Mouse (Mus musculus) midbrain, embryonic 13.5 days (tissue): ENCODE measurements around the gene Wdr70. TPM values are rescaled to one million over a fixed set of nuclear protein-coding genes. Genes with fewer than 3 reads are reported as not detected.
"Not testable (repeated sequence)": the region's sequence is repeated elsewhere in the genome, so short reads cannot be mapped to it uniquely, and the experiment has no call there.

Source experiments
- ATAC-seq: fragments of 200-750 bp; cut with Nextera tagmentation; 2 replicates; pipeline ENCODE4 v1.8.0; 2017; ENCODE audit warnings: mild to moderate bottlenecking, moderate TSS enrichment, moderate library complexity
- H3K27ac ChIP-seq: fragments of 300-500 bp; sonication (generic); 2 replicates; pipeline ENCODE4 v1.5.1; 2015; ENCODE audit warnings: inconsistent platforms, mild to moderate bottlenecking, moderate library complexity
- H3K27me3 ChIP-seq: fragments of 300-500 bp; sonication (generic); 2 replicates; pipeline ENCODE4 v1.6.1; 2015; ENCODE audit warnings: mild to moderate bottlenecking, inconsistent platforms
- H3K36me3 ChIP-seq: fragments of 300-500 bp; sonication (generic); 2 replicates; pipeline ENCODE4 v1.6.1; 2015; ENCODE audit warnings: mild to moderate bottlenecking, inconsistent platforms
- H3K4me1 ChIP-seq: fragments of 300-500 bp; sonication (generic); replicated peaks from 2 replicates; pipeline ENCODE4 v1.6.1; 2015; ENCODE audit warnings: inconsistent platforms
- H3K4me2 ChIP-seq: fragments of 300-500 bp; sonication (generic); replicated peaks from 2 replicates; pipeline ENCODE4 v1.6.1; 2015; ENCODE audit warnings: moderate library complexity, mild to moderate bottlenecking, inconsistent platforms
- H3K4me3 ChIP-seq: fragments of 300-500 bp; sonication (generic); replicated peaks from 2 replicates; pipeline ENCODE4 v1.5.1; 2015; ENCODE audit warnings: mild to moderate bottlenecking, inconsistent platforms
- H3K9ac ChIP-seq: fragments of 300-500 bp; sonication (generic); replicated peaks from 2 replicates; pipeline ENCODE4 v1.6.1; 2015; ENCODE audit warnings: mild to moderate bottlenecking, inconsistent platforms
- H3K9me3 ChIP-seq: fragments of 300-500 bp; sonication (generic); 2 replicates; pipeline ENCODE4 v1.6.1; 2016; ENCODE audit warnings: mild to moderate bottlenecking, inconsistent platforms
- WGBS: fragments of 180-500 bp; shearing (Covaris S2); methylation state at CpG from one replicate; pipeline ENCODE4 v1.1.7; 2015; 5-methylcytosine and 5-hydroxymethylcytosine counted together
- polyA plus RNA-seq: library from polyadenylated mRNA; unstranded; fragments of >200 nt; fragmentation: Nextera tagmentation; extraction: Ambion mirVana; gene quantifications from 2 replicates; pipeline ENCODE4 v1.2.1, GENCODE M21; 2015

The Wdr70 gene
- 72.6 and 75.5 TPM in 2 replicates for polyA plus RNA-seq

DNA sequence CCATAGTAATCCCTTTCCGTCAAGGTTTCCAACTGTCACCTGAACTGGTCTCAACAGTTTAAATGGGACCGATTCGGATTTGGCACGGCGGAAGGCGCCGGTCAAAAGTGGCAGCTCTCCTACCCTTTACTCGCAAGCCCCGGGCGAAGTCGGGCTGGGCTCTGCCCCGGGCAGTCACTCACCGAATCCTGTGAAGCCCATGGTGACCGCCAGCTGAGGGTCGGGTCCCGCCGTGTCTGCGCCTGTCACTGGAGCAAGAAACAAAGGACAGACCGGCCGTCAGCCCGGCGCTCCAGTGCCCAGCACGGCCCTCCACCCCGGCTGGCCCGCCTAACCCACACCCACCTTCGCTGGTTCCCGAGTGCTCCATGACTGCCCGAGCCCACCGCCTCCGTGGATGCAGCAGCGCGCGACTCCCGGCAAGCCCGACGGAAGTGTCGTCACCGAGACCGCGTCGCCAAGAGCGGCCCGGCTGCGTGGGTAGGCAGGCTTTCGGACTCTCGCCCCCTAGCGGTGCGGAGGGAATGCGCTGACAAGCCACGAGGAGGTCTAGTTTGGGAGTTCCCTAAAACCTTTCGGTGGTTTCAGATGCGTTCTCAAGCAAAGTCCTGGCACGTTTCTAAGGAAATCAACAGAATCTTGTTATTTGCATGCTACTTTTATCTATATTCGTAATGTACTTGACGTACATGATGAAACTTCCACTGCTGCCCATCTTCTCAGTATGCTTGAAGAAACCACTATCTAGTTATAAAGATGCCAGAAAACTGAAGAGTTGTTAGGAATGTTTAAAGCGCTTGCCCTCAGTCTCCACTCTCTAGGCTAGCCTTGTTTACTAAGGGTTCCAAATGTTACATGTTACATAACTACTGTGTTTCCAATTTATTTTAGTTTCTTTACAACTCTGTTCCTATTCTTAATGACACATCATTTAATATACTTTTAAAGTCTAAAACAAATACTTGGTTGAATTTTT lies at the start of gene Wdr70:
TSS of gene Wdr70 (minus strand) at position 436 of the 976 bp plus-strand sequence.
- H3K4me3 ChIP-seq, result peak within 1 kb of the TSS; percentile 77
- H3K9ac ChIP-seq, result peak within 1 kb of the TSS; percentile 86
- 3% methylated on average over 56 of the region's 56 CpGs for WGBS
- peak; percentile 97 for ATAC-seq
- H3K27me3 ChIP-seq, result no peaks in the 10 kb centered on the region
- H3K9me3 ChIP-seq, result no peaks in the 10 kb centered on the region
- H3K36me3 ChIP-seq, result peaks cover 19% of the 10 kb centered on the region
- peak within 1 kb of the TSS; percentile 9 for H3K27ac ChIP-seq
- H3K4me1 ChIP-seq, result peaks cover 5% of the 10 kb centered on the region
- H3K4me2 ChIP-seq, result peak within 1 kb of the TSS; percentile 57

DNA sequence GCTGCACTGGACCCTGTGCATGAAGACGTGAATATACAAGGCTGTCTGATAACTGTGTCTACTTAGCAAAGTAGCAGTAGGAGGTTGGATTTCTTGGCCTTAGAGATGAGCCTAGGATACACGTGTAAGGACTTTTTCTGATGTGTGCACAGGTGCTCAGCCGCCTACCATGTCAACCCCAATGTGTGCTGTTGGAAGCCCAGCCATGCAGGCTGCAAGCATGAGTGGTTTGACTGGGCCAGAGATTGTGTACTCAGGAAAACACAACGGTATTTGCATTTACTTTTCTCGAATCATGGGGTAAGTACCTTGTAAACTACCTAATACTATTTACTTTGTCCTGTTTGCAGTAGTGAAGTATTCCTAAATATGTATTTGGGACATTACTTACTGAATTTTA lies 36.6 kb upstream of the Wdr70 start:
- Histone ChIP-seq H3K9ac (no peak overlapping the region), H3K4me1 (no peaks in the 10 kb centered on the region), H3K27me3 (no peaks in the 10 kb centered on the region), H3K4me3 (no peak overlapping the region), H3K27ac (no peak overlapping the region), H3K9me3 (no peaks in the 10 kb centered on the region), H3K4me2 (no peak overlapping the region), H3K36me3 (peaks cover 84% of the 10 kb centered on the region)
- WGBS, result 90% methylated on average over 5 of the region's 5 CpGs
- no peak for ATAC-seq

DNA sequence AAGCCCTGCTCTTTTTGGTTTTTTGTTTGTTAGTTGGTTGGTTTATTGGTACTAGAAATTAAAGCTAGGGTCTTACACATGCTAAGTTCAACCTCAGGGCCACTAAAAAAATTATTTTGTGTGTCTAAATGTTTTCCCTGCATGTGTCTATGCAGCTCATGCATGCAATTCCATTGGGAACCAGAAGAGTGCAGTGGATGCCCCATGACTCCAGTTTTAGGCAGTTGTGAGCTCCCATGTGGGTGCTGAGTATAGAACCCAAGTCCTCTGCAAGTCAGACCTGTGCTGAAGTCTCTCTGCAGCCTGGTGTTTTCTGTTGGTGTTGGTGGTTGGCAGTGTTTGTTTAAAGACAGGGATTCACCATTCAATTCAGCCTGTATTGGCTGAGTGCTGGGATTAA lies 32.8 kb upstream of the Wdr70 start:
- H3K4me1 ChIP-seq, result no peaks in the 10 kb centered on the region
- H3K27me3 ChIP-seq, result no peaks in the 10 kb centered on the region
- H3K36me3 ChIP-seq, result peaks cover 85% of the 10 kb centered on the region
- H3K9me3 ChIP-seq, result no peaks in the 10 kb centered on the region
- no peak overlapping the region for H3K27ac ChIP-seq
- H3K9ac ChIP-seq, result no peak overlapping the region
- H3K4me2 ChIP-seq, result no peak overlapping the region
- no peak for ATAC-seq
- H3K4me3 ChIP-seq, result no peak overlapping the region

DNA sequence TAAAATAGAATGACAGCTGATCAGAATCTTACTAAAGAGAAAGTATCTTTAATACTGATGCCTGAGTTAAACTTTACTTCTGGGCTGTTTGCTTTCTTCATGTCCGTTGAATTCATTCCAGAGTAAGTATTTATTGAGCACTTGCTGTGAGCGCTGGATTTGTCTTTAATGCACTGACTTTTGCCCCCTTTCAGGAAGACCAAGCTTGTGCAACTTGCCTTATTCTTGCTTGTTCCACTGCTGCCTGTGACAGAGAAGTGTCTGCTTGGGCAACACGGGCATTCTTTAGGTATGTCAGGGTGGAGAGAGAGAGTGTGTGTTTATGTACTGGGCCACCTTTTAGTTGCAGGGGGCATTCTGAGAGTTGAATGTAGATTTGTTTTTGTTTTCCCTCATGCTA lies 32.3 kb upstream of the Wdr70 start:
- no peak overlapping the region for H3K4me3 ChIP-seq
- no peak overlapping the region for H3K27ac ChIP-seq
- H3K9ac ChIP-seq, result no peak overlapping the region
- no peaks in the 10 kb centered on the region for H3K4me1 ChIP-seq
- no peaks in the 10 kb centered on the region for H3K9me3 ChIP-seq
- no peak overlapping the region for H3K4me2 ChIP-seq
- ATAC-seq, result no peak
- peaks cover 86% of the 10 kb centered on the region for H3K36me3 ChIP-seq
- 97% methylated on average over 3 of the region's 3 CpGs for WGBS
- H3K27me3 ChIP-seq, result no peaks in the 10 kb centered on the region

DNA sequence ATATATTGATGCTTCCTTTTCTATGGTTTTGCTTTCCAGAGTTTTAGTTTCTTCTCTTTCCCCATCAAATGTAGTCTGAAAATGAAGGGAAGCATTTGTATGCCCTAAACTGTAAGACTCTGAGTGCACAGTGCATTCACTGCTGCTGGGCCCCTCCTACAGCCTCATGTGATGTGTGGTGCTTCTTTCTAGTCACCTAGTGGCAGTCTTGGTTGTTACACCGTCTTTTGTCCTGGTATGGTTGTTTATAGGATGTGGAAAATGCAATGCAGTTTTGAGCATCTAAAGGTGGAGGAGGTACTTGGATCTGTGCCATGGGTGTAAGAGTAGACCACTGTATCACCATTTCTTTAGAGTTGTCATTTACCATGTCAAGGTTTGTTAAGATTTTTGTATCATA lies 30.3 kb upstream of the Wdr70 start:
- Histone ChIP-seq H3K27me3 (no peaks in the 10 kb centered on the region), H3K4me3 (no peak overlapping the region), H3K9ac (no peak overlapping the region), H3K4me1 (no peaks in the 10 kb centered on the region), H3K36me3 (peaks cover 75% of the 10 kb centered on the region), H3K9me3 (no peaks in the 10 kb centered on the region), H3K27ac (no peak overlapping the region), H3K4me2 (no peak overlapping the region)
- WGBS, result 79% methylated on average over 1 of the region's 1 CpGs
- ATAC-seq, result no peak

DNA sequence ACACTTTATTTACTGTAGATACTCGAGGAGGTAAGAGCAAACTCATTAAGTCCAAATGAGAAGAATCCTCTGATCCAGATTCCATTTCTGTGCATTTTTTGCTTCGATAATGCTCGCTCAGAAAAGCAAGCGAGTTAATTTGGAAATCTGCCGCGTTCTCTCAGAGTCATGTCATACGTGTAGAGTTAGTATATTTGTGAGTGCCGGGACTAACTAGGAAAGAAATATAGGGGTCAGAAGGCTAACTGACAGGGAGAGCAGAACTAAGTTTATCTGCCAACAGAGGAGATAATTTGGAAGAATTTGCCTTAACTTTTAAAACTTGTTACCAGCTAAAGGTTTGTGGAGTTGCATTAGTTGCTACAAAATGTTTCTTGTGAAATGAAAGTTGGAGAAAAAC lies 10.8 kb upstream of the Wdr70 start:
- peak overlapping the region; percentile 64 for H3K4me3 ChIP-seq
- peak overlapping the region; percentile 71 for H3K4me2 ChIP-seq
- H3K9ac ChIP-seq, result peak overlapping the region; percentile 79
- H3K27me3 ChIP-seq, result no peaks in the 10 kb centered on the region
- no peak overlapping the region for H3K27ac ChIP-seq
- no peak for ATAC-seq
- H3K4me1 ChIP-seq, result peaks cover 23% of the 10 kb centered on the region
- 5% methylated on average over 8 of the region's 8 CpGs for WGBS
- H3K9me3 ChIP-seq, result no peaks in the 10 kb centered on the region
- H3K36me3 ChIP-seq, result peaks cover 25% of the 10 kb centered on the region

DNA sequence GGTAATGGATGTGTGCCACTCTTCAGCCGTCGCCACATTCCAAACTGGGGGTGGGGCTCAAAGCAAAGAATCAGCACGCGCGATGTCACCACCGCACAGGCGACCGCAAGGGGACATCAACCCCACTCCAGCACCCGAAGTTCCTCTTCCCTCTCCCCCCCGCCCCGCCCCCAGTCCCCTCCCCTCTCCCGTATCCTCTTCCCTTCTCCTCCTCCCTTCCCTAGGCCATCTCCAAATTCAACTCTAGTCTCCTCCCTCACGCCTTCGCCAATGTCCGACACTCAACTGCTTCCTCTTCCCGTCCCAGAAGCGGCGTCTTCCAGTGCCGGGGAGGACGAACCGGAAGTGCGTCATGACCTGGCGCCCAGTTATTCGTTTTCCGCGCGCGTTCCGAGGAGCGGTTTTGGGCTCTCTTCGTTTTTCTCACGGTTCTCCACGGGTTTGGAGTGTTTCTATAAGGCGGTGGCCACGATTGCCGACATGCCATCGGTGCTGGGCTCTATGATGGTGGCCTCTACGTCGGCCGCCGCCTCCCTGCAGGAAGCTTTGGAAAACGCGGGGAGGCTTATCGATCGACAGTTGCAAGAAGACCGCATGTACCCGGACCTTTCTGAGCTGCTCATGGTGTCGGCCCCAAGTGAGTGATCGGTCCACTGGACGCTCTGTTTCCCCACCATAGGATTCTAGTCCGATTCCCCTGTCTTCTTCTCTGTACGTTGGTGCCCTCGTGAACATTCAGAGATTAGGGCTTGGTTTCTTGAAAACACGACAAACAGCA lies 10.1 kb upstream of the Wdr70 start, which contains the start of gene Nup155:
TSS of gene Nup155 (plus strand) at position 308 of the 778 bp plus-strand sequence.
- WGBS, result under 1% methylated on average over 53 of the region's 54 CpGs
- no peaks in the 10 kb centered on the region for H3K27me3 ChIP-seq
- peak within 1 kb of the TSS; percentile 64 for H3K4me3 ChIP-seq
- peak within 1 kb of the TSS; percentile 83 for H3K27ac ChIP-seq
- no peaks in the 10 kb centered on the region for H3K9me3 ChIP-seq
- peak; percentile 98 for ATAC-seq
- H3K4me2 ChIP-seq, result peak within 1 kb of the TSS; percentile 71
- H3K4me1 ChIP-seq, result peaks cover 23% of the 10 kb centered on the region
- H3K36me3 ChIP-seq, result peaks cover 22% of the 10 kb centered on the region
- H3K9ac ChIP-seq, result peak within 1 kb of the TSS; percentile 79

DNA sequence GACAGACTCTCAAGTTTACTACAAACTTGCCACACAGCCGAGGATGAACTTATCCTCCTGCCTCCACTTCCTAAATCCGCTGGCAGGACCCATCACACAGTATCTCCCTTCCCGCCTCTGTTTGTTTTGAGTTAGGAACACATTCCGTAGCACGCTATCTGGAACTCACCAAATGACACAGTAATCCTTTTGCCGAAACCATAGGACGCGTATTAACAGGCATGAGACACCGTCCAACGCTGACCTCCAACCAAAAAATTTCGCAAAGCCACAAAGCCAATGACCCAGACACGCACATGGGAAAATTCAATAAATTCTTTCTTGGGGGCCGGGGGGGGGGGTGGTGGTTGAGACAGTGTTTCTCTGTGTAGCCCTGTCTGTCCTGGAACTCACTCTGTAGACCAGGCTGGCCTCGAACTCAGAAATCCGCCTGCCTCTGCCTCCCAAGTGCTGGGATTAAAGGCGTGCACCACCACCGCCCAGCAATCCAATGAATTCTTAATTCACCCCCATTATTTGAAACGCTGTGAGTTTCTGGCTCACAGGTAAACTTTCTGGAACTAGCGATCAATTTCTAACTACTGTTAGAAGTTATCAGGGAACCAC lies 9.5 kb upstream of the Wdr70 start:
- peak overlapping the region; percentile 64 for H3K4me3 ChIP-seq
- peak; percentile 73 for ATAC-seq
- H3K27ac ChIP-seq, result peak overlapping the region; percentile 83
- H3K9ac ChIP-seq, result peak overlapping the region; percentile 61; the same call in 1 of the 2 replicates
- peak overlapping the region; percentile 71 for H3K4me2 ChIP-seq
- 63% methylated on average over 19 of the region's 19 CpGs for WGBS
- H3K9me3 ChIP-seq, result no peaks in the 10 kb centered on the region
- H3K27me3 ChIP-seq, result no peaks in the 10 kb centered on the region
- H3K4me1 ChIP-seq, result peaks cover 23% of the 10 kb centered on the region
- peaks cover 16% of the 10 kb centered on the region for H3K36me3 ChIP-seq

DNA sequence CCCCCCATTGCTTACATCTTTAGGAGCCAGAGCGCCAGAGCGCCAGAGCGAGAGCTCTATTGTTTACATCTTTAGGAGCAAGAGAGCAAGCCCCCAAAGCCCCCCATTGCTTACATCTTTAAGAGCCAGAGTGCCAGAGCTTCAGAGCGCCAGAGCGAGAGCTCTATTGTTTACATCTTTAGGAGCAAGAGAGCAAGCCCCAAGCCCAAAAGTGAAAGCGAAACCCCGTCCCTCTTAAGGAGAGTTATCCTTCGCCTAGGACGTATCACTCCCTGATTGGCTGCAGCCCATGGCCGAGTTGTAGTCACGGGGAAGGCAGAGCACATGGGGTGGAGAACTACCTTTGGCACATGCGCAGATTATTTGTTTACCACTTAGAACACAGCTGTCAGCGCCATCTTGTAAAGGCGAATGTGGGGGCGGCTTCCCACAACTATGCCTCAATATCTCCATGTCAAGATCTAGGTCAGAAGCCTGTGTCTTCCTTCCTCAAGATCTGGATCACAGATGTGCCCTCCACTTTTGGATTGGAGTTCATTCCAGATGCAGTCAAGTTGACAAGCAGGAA lies 3.0 kb upstream of the Wdr70 start:
- not testable (repeated sequence) for H3K27ac ChIP-seq

DNA sequence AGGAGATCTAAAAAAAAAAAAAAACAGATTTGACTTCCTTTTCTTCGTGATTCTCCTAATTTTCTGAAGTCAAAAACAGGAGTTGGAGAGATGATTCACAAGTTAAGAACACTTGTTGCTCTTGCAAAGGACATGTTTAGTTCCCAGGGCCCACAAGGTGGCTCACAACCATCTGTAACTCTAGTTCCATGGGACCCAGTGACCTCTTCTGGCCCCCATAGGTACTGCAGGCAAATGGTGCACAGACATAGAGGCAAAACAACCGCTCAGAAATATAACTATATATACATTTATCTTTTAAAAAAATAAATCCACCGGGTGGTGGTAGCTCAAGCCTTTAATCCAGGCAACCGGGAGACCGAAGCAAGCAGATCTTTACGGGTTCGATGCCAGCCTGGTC lies 1.2 kb downstream of the Wdr70 start:
- Histone ChIP-seq H3K36me3 (peaks cover 27% of the 10 kb centered on the region), H3K4me3 (peak overlapping the region; percentile 77), H3K9me3 (no peaks in the 10 kb centered on the region), H3K4me2 (peak overlapping the region; percentile 45), H3K27ac (no peak overlapping the region), H3K27me3 (no peaks in the 10 kb centered on the region), H3K9ac (no peak overlapping the region), H3K4me1 (peaks cover 5% of the 10 kb centered on the region)
- 19% methylated on average over 7 of the region's 7 CpGs for WGBS
- no peak for ATAC-seq

More for the DNA sequence above, 3.0 kb upstream of the Wdr70 start:
- H3K9me3 ChIP-seq, ATAC-seq, H3K4me1 ChIP-seq, H3K4me2 ChIP-seq, H3K36me3 ChIP-seq, H3K4me3 ChIP-seq, H3K27me3 ChIP-seq, H3K9ac ChIP-seq: not testable (repeated sequence)
- WGBS, result 88% methylated on average over 15 of the region's 15 CpGs

DNA sequence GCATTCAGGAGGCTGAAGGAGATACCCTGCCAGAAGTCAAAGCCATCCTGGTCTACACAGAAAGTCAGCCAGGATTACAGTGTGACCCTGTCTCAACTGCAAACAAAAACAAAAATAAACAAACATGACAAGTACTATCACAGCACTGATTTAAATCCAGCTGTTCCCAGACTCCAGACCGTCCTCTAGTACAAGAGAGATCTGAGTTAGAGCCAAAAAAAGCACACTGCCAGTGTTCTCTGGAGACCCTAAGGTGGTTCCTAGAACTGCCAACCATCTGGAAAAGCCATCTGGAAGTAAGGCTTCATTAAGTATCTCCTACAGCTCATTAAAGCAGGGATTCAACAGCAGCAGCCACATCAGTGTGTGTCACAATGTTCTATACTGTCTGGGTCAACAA lies 6.3 kb downstream of the Wdr70 start:
- H3K27ac ChIP-seq, H3K9ac ChIP-seq, H3K9me3 ChIP-seq, H3K4me3 ChIP-seq, H3K27me3 ChIP-seq, H3K4me1 ChIP-seq, H3K4me2 ChIP-seq, ATAC-seq: not testable (repeated sequence)
- 81% methylated on average over 1 of the region's 1 CpGs for WGBS
- H3K36me3 ChIP-seq, result peaks cover 50% of the 10 kb centered on the region
